Mouse (Mus musculus) frontal cortex, postnatal 14 days (tissue): ENCODE measurements around the gene 4930480E11Rik.
"Not testable (repeated sequence)": the region's sequence is repeated elsewhere in the genome, so short reads cannot be mapped to it uniquely, and the experiment has no call there.

Source experiments
- DNase-seq, 2 experiments: peaks; one replicate each; pipeline ENCODE4 v3.0.0; 2022; ENCODE audit warnings: low spot score in 2 of 2

4930480E11Rik gene

DNA sequence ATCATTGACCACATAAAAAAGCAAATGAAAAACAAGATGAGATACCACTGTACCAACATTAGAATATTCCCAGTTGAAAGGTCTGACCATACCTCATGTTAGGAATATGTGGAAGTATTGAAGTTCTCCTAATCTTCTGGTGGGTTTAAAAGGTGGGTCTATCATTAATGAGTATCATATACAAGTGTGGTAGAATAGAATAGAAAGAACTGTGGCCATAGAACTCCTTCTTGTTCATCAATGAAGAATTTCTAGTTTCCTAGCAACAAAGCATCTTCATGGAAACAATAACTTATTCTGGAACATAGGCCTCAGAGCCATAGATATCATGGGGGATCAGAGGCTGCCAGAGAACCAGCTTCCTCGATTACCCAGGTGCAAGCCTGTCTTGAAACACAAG lies at the start of gene 4930480E11Rik:
4930480E11Rik (plus strand) TSS at position 301 of the 400 bp plus-strand sequence.
- DNase-seq: no peak

DNA sequence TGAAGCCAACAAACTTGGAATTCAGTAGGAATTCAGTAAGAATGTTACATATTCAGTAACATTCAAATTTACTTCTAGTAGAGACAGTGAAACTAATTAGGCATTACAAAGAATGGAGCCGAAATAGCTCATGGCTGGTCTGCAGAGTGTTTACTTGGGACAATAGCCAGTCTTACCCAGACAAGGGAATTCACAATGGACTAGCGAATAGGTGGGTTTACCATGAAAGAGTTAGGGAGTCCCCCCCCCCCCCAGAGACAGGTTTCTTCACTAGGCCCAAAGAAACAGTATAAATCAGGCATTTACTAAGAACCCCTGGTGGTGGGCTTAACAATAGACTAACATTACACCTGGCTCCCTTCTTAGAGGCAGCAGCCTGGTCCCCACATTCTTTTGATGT lies 33.9 kb downstream of the 4930480E11Rik start:
- not testable (repeated sequence) for DNase-seq
